Mouse (Mus musculus) bone marrow macrophage, adult 2 months (primary cell): Measurements from ENCODE around the gene Olfr221.

Source experiments
- CTCF ChIP-seq: IDR thresholded peaks from 2 replicates; pipeline ENCODE4 v1.5.1; 2012; ENCODE audit warnings: low read depth, mild to moderate bottlenecking, low read length, moderate library complexity
- POLR2A ChIP-seq: IDR thresholded peaks from 2 replicates; pipeline ENCODE4 v1.6.1; 2012; ENCODE audit warnings: mild to moderate bottlenecking, low read depth, low read length, borderline replicate concordance

GRCm38 (mm10) chr14:51995219-51995871 lies 46.9 kb downstream of the Olfr221 start:
- TF ChIP-seq CTCF = no peak
- TF ChIP-seq POLR2A = no peak
